Mouse (Mus musculus) heart, postnatal 0 days (tissue): Measurements from ENCODE around the gene Insl6.

Experiments used
- CTCF ChIP-seq: IDR thresholded peaks from 2 replicates; pipeline ENCODE4 v1.5.1; 2016; ENCODE audit warnings: antibody characterized with exemption, control low read depth, low read depth
- EP300 ChIP-seq: IDR thresholded peaks from 2 replicates; pipeline ENCODE4 v1.6.1; 2016; ENCODE audit warnings: antibody characterized with exemption, low read depth

- TF ChIP-seq CTCF: no peak
- TF ChIP-seq EP300: no peak
These were observed 38.4 kb upstream of the Insl6 start for GRCm38 (mm10) chr19:29363557-29363956.
